Mouse (Mus musculus) small intestine, adult 2 months (tissue): ENCODE data around the gene Cbx4. TPM values are rescaled to one million over a fixed set of nuclear protein-coding genes. Genes with fewer than 3 reads are reported as not detected.

Experiments used
- H3K27ac ChIP-seq: fragments of 200-500 bp; 2 replicates; pipeline ENCODE4 v1.5.1; 2012; ENCODE audit warnings: low read depth, low read length, control low read depth, inconsistent platforms; ENCODE audit not compliant: insufficient read depth
- H3K27me3 ChIP-seq: fragments of 200-500 bp; 2 replicates; pipeline ENCODE4 v1.6.1; 2012; ENCODE audit warnings: mild to moderate bottlenecking, moderate library complexity, low read length, inconsistent platforms; ENCODE audit not compliant: control insufficient read depth, insufficient read depth
- H3K36me3 ChIP-seq: fragments of 200-500 bp; 2 replicates; pipeline ENCODE4 v1.6.1; 2012; ENCODE audit warnings: mild to moderate bottlenecking, low read length, control low read depth, inconsistent platforms; ENCODE audit not compliant: control insufficient read depth, insufficient read depth
- H3K4me1 ChIP-seq: fragments of 200-500 bp; 2 replicates; pipeline ENCODE4 v1.6.1; 2012; ENCODE audit warnings: low read length, inconsistent platforms, mixed read lengths; ENCODE audit not compliant: control insufficient read depth, insufficient read depth, insufficient read length
- H3K4me3 ChIP-seq: fragments of 200-500 bp; 2 replicates; pipeline ENCODE4 v1.5.1; 2012; ENCODE audit warnings: low read depth, mild to moderate bottlenecking, control low read depth, inconsistent platforms, low read length, moderate library complexity
- CTCF ChIP-seq: fragments of 200-500 bp; IDR thresholded peaks from 2 replicates; pipeline ENCODE4 v1.5.1; 2012; ENCODE audit warnings: low read depth, mild to moderate bottlenecking, control low read depth, inconsistent platforms, low read length, moderate library complexity, mixed read lengths; ENCODE audit not compliant: insufficient replicate concordance, insufficient read length; ENCODE audit errors: extremely low read depth
- POLR2A ChIP-seq: fragments of 200-500 bp; IDR thresholded peaks from 2 replicates; pipeline ENCODE4 v1.6.1; 2012; ENCODE audit warnings: low read depth, mild to moderate bottlenecking, control low read depth, inconsistent platforms, low read length, moderate library complexity
- WGBS: fragments of 180-500 bp; shearing (Covaris S2); methylation state at CpG from one replicate; pipeline ENCODE4 v1.1.7; 2018; 5-methylcytosine and 5-hydroxymethylcytosine counted together
- polyA plus RNA-seq: library from polyadenylated mRNA; depleted of rRNA; stranded (reverse); fragments of >200 nt; gene quantifications from 2 replicates; pipeline ENCODE4 v1.2.3, GENCODE M21; 2012; rRNA removed

Gene Cbx4
- polyA plus RNA-seq, 1 experiment = 7.6 TPM

- peaks cover 33% of the 10 kb centered on the region for H3K27me3 ChIP-seq
- peaks cover 7% of the 10 kb centered on the region; the same call in 1 of the 2 replicates for H3K36me3 ChIP-seq
- WGBS = 22% methylated on average over 15 of the region's 15 CpGs
- TF ChIP-seq CTCF (no peak), POLR2A (no peak)
- H3K4me3 ChIP-seq = no peak overlapping the region
- H3K4me1 ChIP-seq = peaks cover 21% of the 10 kb centered on the region
- no peak overlapping the region for H3K27ac ChIP-seq
These were observed 49.6 kb downstream of the Cbx4 start for GRCm38 (mm10) chr11:119036447-119036846.

GRCm38 (mm10) chr11:119035686-119036165 lies 50.3 kb downstream of the Cbx4 start:
- Histone ChIP-seq H3K4me3 (no peak overlapping the region), H3K4me1 (peaks cover 18% of the 10 kb centered on the region), H3K36me3 (peaks cover 7% of the 10 kb centered on the region; the same call in 1 of the 2 replicates), H3K27me3 (peaks cover 30% of the 10 kb centered on the region), H3K27ac (no peak overlapping the region)
- TF ChIP-seq POLR2A = no peak
- TF ChIP-seq CTCF = no peak
- 22% methylated on average over 21 of the region's 21 CpGs for WGBS

- Histone ChIP-seq H3K27me3 (peaks cover 30% of the 10 kb centered on the region), H3K27ac (no peak overlapping the region), H3K4me1 (peaks cover 17% of the 10 kb centered on the region), H3K36me3 (peaks cover 7% of the 10 kb centered on the region; the same call in 1 of the 2 replicates), H3K4me3 (no peak overlapping the region)
- WGBS = 16% methylated on average over 21 of the region's 21 CpGs
- TF ChIP-seq CTCF (no peak), POLR2A (no peak; the same call in 1 of the 2 replicates)
These were observed 50.8 kb downstream of the Cbx4 start for GRCm38 (mm10) chr11:119035094-119035685.

GRCm38 (mm10) chr11:119034635-119035034 lies 51.4 kb downstream of the Cbx4 start:
- Histone ChIP-seq H3K27me3 (peaks cover 30% of the 10 kb centered on the region), H3K4me1 (peaks cover 11% of the 10 kb centered on the region), H3K27ac (no peak overlapping the region), H3K36me3 (peaks cover 7% of the 10 kb centered on the region; the same call in 1 of the 2 replicates), H3K4me3 (peak overlapping the region; percentile 21; the same call in 1 of the 2 replicates)
- 15% methylated on average over 19 of the region's 19 CpGs for WGBS
- TF ChIP-seq CTCF = no peak
- TF ChIP-seq POLR2A = no peak

DNA sequence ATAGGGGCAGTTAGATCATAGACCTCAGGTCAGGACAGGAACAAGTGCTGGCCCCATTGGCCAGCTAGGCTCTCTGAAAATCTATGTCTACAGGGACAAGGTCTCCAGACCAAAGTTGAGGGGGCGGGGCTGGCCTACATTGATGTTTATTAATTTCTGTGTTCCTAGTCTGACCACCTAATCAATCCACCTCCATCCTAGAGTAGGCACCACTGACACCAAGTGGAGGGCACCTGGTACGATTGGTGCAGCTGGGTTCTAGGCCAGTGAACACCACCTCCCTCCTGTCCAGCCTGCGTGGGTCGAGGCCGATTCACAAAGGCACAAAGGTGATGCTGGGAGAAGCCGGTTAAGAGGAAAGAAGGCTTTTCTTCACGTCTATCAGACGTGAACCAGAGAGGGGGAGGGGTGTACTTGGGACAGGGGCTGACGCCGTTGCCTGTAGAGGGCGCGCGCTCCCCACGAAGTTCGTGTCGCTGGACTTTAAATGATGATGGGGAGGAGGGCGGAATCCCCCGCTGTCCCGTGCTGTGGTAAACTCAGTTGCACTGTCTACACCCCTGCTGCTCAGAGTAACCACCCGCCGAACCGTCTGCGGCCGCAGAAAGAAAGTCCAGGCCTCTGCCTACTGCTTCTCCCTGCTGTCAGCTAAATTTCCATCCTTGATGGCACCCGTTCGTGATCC lies 52.0 kb downstream of the Cbx4 start:
- Histone ChIP-seq H3K4me3 (peak overlapping the region; percentile 21), H3K27ac (no peak overlapping the region), H3K4me1 (peaks cover 8% of the 10 kb centered on the region), H3K27me3 (peaks cover 30% of the 10 kb centered on the region), H3K36me3 (peaks cover 6% of the 10 kb centered on the region; the same call in 1 of the 2 replicates)
- WGBS = 4% methylated on average over 26 of the region's 26 CpGs
- TF ChIP-seq POLR2A (no peak), CTCF (peak; percentile 87)

Other genes with a start within 250 kb of the Cbx4 start
- gene Rbfox3, start 174.6 kb downstream of the Cbx4 start, polyA plus RNA-seq = 0.08 and 0.19 TPM in 2 replicates
- 10.8 and 2,214 TPM in 2 replicates for gene Enpp7, start 98.0 kb downstream of the Cbx4 start, polyA plus RNA-seq
- 1.6 and 3.1 TPM in 2 replicates for gene Cbx2, start 63.3 kb downstream of the Cbx4 start, polyA plus RNA-seq
- gene Cbx8, start 45.3 kb downstream of the Cbx4 start, polyA plus RNA-seq = 4.4 and 4.7 TPM in 2 replicates
- gene Tbc1d16, start 142.3 kb upstream of the Cbx4 start, polyA plus RNA-seq = 4.3 and 5.0 TPM in 2 replicates
- 0.18 and 0.20 TPM in 2 replicates for gene Ccdc40, start 142.4 kb upstream of the Cbx4 start, polyA plus RNA-seq
- 35.8 TPM in 2 replicates for gene Gaa, start 181.7 kb upstream of the Cbx4 start, polyA plus RNA-seq
- 27.7 and 56.5 TPM in 2 replicates for gene Eif4a3, start 213.9 kb upstream of the Cbx4 start, polyA plus RNA-seq
- gene Card14, start 221.5 kb upstream of the Cbx4 start, polyA plus RNA-seq = 3.5 and 7.1 TPM in 2 replicates